Mouse (Mus musculus) MEL (cell line): ENCODE measurements around the gene Masp1.

Experiments
- CTCF ChIP-seq, 3 experiments: IDR thresholded peaks in 2 of 3; conservative IDR thresholded peaks in 1 of 3; 2 replicates each; pipeline ENCODE4 v1.5.1; 2011 to 2012; ENCODE audit warnings: low read length in 3 of 3, low read depth in 2 of 3, mild to moderate bottlenecking in 2 of 3, improper control_type of control experiment in 1 of 3, inconsistent platforms in 1 of 3, mixed read lengths in 1 of 3, moderate library complexity in 1 of 3; ENCODE audit not compliant: control insufficient read depth in 1 of 3, insufficient read depth in 1 of 3, poor library complexity in 1 of 3, severe bottlenecking in 1 of 3
- GATA1 ChIP-seq: IDR thresholded peaks from 2 replicates; pipeline ENCODE4 v1.6.1; 2011; ENCODE audit warnings: low read depth, low read length, improper control_type of control experiment
- JUND ChIP-seq: IDR thresholded peaks from 2 replicates; pipeline ENCODE4 v1.6.1; 2011; ENCODE audit warnings: low read depth, mild to moderate bottlenecking, improper control_type of control experiment, low read length
- MEF2A ChIP-seq: IDR thresholded peaks from 2 replicates; pipeline ENCODE4 v1.6.1; 2014; ENCODE audit warnings: low read depth, mild to moderate bottlenecking, inconsistent platforms, low read length, improper control_type of control experiment; ENCODE audit not compliant: poor library complexity, insufficient replicate concordance, severe bottlenecking; ENCODE audit errors: extremely low read depth
- POLR2A ChIP-seq, 2 experiments: IDR thresholded peaks; 2 replicates each; pipeline ENCODE4 v1.6.1; 2011 to 2012; ENCODE audit warnings: low read length in 2 of 2, mild to moderate bottlenecking in 2 of 2, control low read depth in 1 of 2, improper control_type of control experiment in 1 of 2, low read depth in 1 of 2, moderate library complexity in 1 of 2; ENCODE audit not compliant: control insufficient read depth in 1 of 2, insufficient read depth in 1 of 2, poor library complexity in 1 of 2
- RAD21 ChIP-seq: IDR thresholded peaks from 2 replicates; pipeline ENCODE4 v1.6.1; 2011; ENCODE audit warnings: mild to moderate bottlenecking, low read depth, low read length, improper control_type of control experiment
- SMC3 ChIP-seq: IDR thresholded peaks from 2 replicates; pipeline ENCODE4 v1.6.1; 2011; ENCODE audit warnings: low read depth, low read length, improper control_type of control experiment
- USF1 ChIP-seq: IDR thresholded peaks from 2 replicates; pipeline ENCODE4 v1.6.1; 2014; ENCODE audit warnings: low read depth, mild to moderate bottlenecking, inconsistent platforms, low read length, improper control_type of control experiment, moderate library complexity

- no peak for TF ChIP-seq CTCF (IDR thresholded peaks at IDR 0.05 in 2 of 3, conservative IDR thresholded peaks at IDR 0.05 in 1 of 3; ENCODE audit: control insufficient read depth in 1 of 3, insufficient read depth in 1 of 3, low read depth in 2 of 3, low read length in 3 of 3, poor library complexity in 1 of 3, severe bottlenecking in 1 of 3)
- no peak for TF ChIP-seq GATA1
- TF ChIP-seq POLR2A (IDR thresholded peaks at IDR 0.05; ENCODE audit: control insufficient read depth in 1 of 2, insufficient read depth in 1 of 2, low read depth in 1 of 2, low read length in 2 of 2, poor library complexity in 1 of 2): no peak
- no peak for TF ChIP-seq RAD21
- no peak for TF ChIP-seq SMC3
- TF ChIP-seq MEF2A: no peak
- TF ChIP-seq JUND: no peak
- no peak for TF ChIP-seq USF1
Observed at GRCm38 (mm10) chr16:23476598-23476997, 44.0 kb downstream of the Masp1 start.
